Mouse (Mus musculus) stomach, postnatal 0 days (tissue): ENCODE measurements around the gene Igsf21. TPM values are rescaled to one million over a fixed set of nuclear protein-coding genes. Genes with fewer than 3 reads are reported as not detected.

ENCODE experiments used
- ATAC-seq: fragments of 200-750 bp; cut with Nextera tagmentation; 2 replicates; pipeline ENCODE4 v1.8.0; 2017; ENCODE audit not compliant: low FRiP score, low TSS enrichment
- DNase-seq: peaks from one replicate; pipeline ENCODE4 v3.0.0-alpha.2; 2016; ENCODE audit warnings: low spot score
- H3K27ac ChIP-seq: fragments of 300-500 bp; sonication (generic); replicated peaks from 2 replicates; pipeline ENCODE4 v1.5.1; 2014; ENCODE audit warnings: mild to moderate bottlenecking, control low read depth
- H3K27me3 ChIP-seq: fragments of 300-500 bp; sonication (generic); 2 replicates; pipeline ENCODE4 v1.6.1; 2014; ENCODE audit warnings: low read length; ENCODE audit not compliant: control insufficient read depth, insufficient read depth
- H3K36me3 ChIP-seq: fragments of 300-500 bp; sonication (generic); 2 replicates; pipeline ENCODE4 v1.6.1; 2014; ENCODE audit warnings: low read length, mixed read lengths; ENCODE audit not compliant: control insufficient read depth, insufficient read depth
- H3K4me1 ChIP-seq: fragments of 300-500 bp; sonication (generic); replicated peaks from 2 replicates; pipeline ENCODE4 v1.6.1; 2014; ENCODE audit warnings: antibody characterized with exemption; ENCODE audit not compliant: control insufficient read depth, insufficient read depth
- H3K4me2 ChIP-seq: fragments of 300-500 bp; sonication (generic); replicated peaks from 2 replicates; pipeline ENCODE4 v1.6.1; 2014; ENCODE audit warnings: low read depth, mild to moderate bottlenecking, control low read depth, moderate library complexity
- H3K4me3 ChIP-seq: fragments of 300-500 bp; sonication (generic); 2 replicates; pipeline ENCODE4 v1.5.1; 2014; ENCODE audit warnings: low read depth, low read length, control low read depth
- H3K9ac ChIP-seq: fragments of 300-500 bp; sonication (generic); 2 replicates; pipeline ENCODE4 v1.6.1; 2014; ENCODE audit warnings: mild to moderate bottlenecking, low read length, control low read depth, mixed read lengths
- H3K9me3 ChIP-seq: fragments of 300-500 bp; sonication (generic); 2 replicates; pipeline ENCODE4 v1.6.1; 2016; ENCODE audit warnings: low read length; ENCODE audit not compliant: control insufficient read depth
- CTCF ChIP-seq: IDR thresholded peaks from 2 replicates; pipeline ENCODE4 v1.5.1; 2016; ENCODE audit warnings: antibody characterized with exemption, low read depth, mild to moderate bottlenecking, moderate library complexity
- EP300 ChIP-seq: optimal IDR thresholded peaks from 2 replicates; pipeline ENCODE3; 2016; ENCODE audit warnings: antibody characterized with exemption
- WGBS: fragments of 180-500 bp; shearing (Covaris S2); extraction: QIAGEN DNeasy Blood & Tissue Kit; methylation state at CpG from one replicate; pipeline ENCODE4 v1.1.7; 2014; 5-methylcytosine and 5-hydroxymethylcytosine counted together
- polyA plus RNA-seq: library from polyadenylated mRNA; unstranded; fragments of >200 nt; fragmentation: Nextera tagmentation; extraction: Ambion mirVana; gene quantifications from 2 replicates; pipeline ENCODE4 v1.2.1, GENCODE M21; 2015

The Igsf21 gene
- polyA plus RNA-seq, 1 experiment from 2014 or later = 1.2 TPM

DNA sequence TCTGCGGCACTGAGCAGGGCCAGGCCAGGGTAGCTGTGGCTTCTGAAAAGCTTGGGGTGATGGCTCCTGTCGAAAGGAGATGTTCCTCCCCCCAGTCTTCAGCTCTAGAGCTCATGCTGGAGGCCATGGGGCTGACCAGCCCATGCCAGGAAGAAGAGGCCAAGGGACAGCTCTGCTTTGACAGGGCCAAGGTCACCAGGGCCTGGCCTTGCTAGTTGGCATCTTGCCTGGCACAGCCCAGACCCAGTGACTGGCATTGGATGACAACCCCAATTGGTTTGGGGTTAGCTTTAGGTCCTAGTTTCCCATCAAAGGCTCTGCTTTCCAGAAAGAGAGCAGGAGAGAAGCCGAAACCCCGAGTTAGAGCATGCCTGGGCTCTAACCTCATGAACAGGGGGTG, 156.9 kb downstream of the Igsf21 start:
- H3K9ac ChIP-seq = no peak overlapping the region
- no peaks in the 10 kb centered on the region for H3K36me3 ChIP-seq
- DNase-seq = no peak
- no peaks in the 10 kb centered on the region for H3K9me3 ChIP-seq
- TF ChIP-seq EP300 = no peak
- TF ChIP-seq CTCF = no peak
- ATAC-seq = no peak
- H3K4me1 ChIP-seq = no peaks in the 10 kb centered on the region
- no peak overlapping the region for H3K27ac ChIP-seq
- no peak overlapping the region for H3K4me2 ChIP-seq
- WGBS = 82% methylated on average over 4 of the region's 4 CpGs
- no peak overlapping the region for H3K4me3 ChIP-seq
- H3K27me3 ChIP-seq = no peaks in the 10 kb centered on the region

DNA sequence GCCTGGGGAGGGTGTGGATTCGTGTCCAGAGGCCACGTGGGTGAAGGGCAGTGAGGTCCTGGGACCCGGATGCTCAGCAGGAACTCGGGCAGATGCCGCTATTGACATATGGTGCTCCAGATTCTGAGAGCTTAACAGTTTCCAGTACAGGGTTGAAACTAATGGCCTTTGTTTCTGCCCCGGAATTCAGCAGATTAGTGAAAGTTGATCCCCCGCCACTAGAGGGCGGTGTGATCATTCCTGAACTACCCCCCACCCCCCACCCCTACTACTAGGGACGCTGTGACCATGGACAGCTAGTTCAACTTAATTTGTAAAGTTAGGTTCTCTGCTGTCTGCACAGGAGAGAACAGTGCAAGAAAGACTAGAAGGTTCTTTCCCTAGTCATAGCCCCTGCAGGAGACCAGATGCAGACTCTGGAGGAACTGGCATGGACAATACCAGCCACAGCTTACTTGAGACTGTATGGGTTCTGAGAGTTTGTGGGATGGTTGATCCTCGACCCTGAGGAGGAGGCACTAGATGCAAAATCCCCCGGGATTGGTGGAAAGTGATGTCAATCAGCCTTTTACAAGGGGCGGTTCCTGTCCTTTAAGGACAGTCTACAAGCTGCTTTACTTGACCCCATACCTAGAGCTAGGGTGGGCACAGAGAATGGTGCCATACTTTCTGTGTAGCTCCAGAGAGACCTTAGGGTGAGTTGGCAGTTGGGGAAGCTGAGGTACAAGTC, 157.7 kb downstream of the Igsf21 start:
- H3K27me3 ChIP-seq = no peaks in the 10 kb centered on the region
- no peaks in the 10 kb centered on the region for H3K4me1 ChIP-seq
- TF ChIP-seq EP300 = no peak
- TF ChIP-seq CTCF = peak; percentile 38
- H3K9me3 ChIP-seq = no peaks in the 10 kb centered on the region
- no peak overlapping the region for H3K9ac ChIP-seq
- no peak for DNase-seq
- no peak overlapping the region for H3K27ac ChIP-seq
- no peak for ATAC-seq
- H3K36me3 ChIP-seq = no peaks in the 10 kb centered on the region
- H3K4me3 ChIP-seq = no peak overlapping the region
- H3K4me2 ChIP-seq = no peak overlapping the region
- WGBS = 76% methylated on average over 12 of the region's 12 CpGs

DNA sequence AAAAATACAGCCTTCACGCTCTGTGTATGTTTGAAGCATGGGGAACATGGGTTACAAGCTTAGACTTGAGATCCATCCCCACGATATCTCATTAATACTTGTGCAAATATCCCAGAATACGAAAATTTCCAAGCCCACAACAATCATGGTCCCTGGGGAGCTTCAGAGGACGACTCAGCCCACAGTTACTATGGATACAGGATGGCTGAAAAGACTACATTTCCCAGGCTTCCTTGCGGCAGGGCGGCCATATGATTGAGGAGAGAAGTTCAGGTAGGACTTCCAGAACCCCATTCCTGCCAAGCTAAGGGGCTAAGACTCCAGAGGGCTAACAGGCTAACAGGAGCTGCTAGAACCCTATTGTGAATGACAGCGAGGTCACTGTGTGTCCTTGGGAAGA, 160.4 kb downstream of the Igsf21 start:
- no peak for TF ChIP-seq CTCF
- TF ChIP-seq EP300 = no peak
- Histone ChIP-seq H3K9ac (no peak overlapping the region), H3K4me1 (no peaks in the 10 kb centered on the region), H3K27me3 (no peaks in the 10 kb centered on the region), H3K36me3 (no peaks in the 10 kb centered on the region), H3K9me3 (no peaks in the 10 kb centered on the region), H3K4me2 (no peak overlapping the region), H3K4me3 (no peak overlapping the region), H3K27ac (no peak overlapping the region)
- no peak for ATAC-seq
- WGBS = 51% methylated on average over 7 of the region's 7 CpGs
- DNase-seq = no peak

DNA sequence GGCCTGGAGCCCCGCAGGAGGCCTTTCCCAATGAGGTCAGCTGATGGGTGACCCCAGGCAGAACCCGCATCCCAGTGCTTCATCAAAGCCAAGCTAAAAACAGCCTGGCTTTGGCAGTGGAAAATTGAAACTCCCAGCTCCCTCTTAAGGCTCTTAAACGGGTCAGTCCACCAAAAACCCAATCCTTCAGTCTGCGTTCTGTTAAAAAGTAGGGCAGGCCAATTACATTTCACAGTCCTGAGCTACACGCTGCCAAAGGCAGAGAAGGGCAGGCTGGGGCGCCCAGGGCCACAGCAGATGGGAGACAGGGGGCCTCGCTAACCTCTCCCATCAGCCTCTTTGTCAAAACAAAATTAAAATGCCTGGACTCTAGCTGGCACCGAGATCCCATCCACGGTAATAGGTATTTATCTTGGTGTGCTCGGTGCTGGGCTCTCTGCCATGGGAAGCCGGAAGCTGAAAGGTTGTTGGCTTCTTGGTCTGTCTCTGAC, 162.0 kb downstream of the Igsf21 start:
- WGBS = 25% methylated on average over 11 of the region's 11 CpGs
- Histone ChIP-seq H3K4me3 (no peak overlapping the region), H3K27ac (no peak overlapping the region), H3K9me3 (no peaks in the 10 kb centered on the region), H3K4me2 (no peak overlapping the region), H3K27me3 (no peaks in the 10 kb centered on the region), H3K9ac (no peak overlapping the region), H3K36me3 (no peaks in the 10 kb centered on the region), H3K4me1 (no peaks in the 10 kb centered on the region)
- TF ChIP-seq CTCF (no peak), EP300 (no peak)
- DNase-seq (peak; percentile 35), ATAC-seq (peak; percentile 19; the same call in 1 of the 2 replicates)

- Histone ChIP-seq H3K9ac (no peak overlapping the region), H3K9me3 (no peaks in the 10 kb centered on the region), H3K4me1 (no peaks in the 10 kb centered on the region), H3K27ac (no peak overlapping the region), H3K27me3 (no peaks in the 10 kb centered on the region), H3K4me2 (no peak overlapping the region), H3K4me3 (no peak overlapping the region), H3K36me3 (no peaks in the 10 kb centered on the region)
- TF ChIP-seq CTCF (no peak), EP300 (no peak)
- ATAC-seq (no peak), DNase-seq (no peak)
- WGBS = 80% methylated on average over 5 of the region's 5 CpGs
These were observed 162.5 kb downstream of the Igsf21 start for GRCm38 (mm10) chr4:140084064-140084463.

- Histone ChIP-seq H3K4me1 (no peaks in the 10 kb centered on the region), H3K9ac (no peak overlapping the region), H3K36me3 (no peaks in the 10 kb centered on the region), H3K4me3 (no peak overlapping the region), H3K9me3 (no peaks in the 10 kb centered on the region), H3K27me3 (no peaks in the 10 kb centered on the region), H3K27ac (no peak overlapping the region), H3K4me2 (no peak overlapping the region)
- WGBS = 74% methylated on average over 5 of the region's 5 CpGs
- no peak for TF ChIP-seq EP300
- no peak for TF ChIP-seq CTCF
- ATAC-seq = peak; percentile 39; the same call in 1 of the 2 replicates
- no peak for DNase-seq
These were observed 168.2 kb downstream of the Igsf21 start for GRCm38 (mm10) chr4:140078416-140078815.
